Mouse (Mus musculus) spleen, adult 2 months (tissue): Measurements from ENCODE around the gene Vps37b.

ENCODE experiments used
- CTCF ChIP-seq: fragments of 200-500 bp; IDR thresholded peaks from 2 replicates; pipeline ENCODE4 v1.5.1; 2011; ENCODE audit warnings: mild to moderate bottlenecking, inconsistent platforms; ENCODE audit not compliant: insufficient read depth, insufficient read length, insufficient replicate concordance; ENCODE audit errors: extremely low read depth
- POLR2A ChIP-seq: fragments of 200-500 bp; IDR thresholded peaks from 2 replicates; pipeline ENCODE4 v1.6.1; 2011; ENCODE audit warnings: low read depth, low read length, inconsistent platforms

DNA sequence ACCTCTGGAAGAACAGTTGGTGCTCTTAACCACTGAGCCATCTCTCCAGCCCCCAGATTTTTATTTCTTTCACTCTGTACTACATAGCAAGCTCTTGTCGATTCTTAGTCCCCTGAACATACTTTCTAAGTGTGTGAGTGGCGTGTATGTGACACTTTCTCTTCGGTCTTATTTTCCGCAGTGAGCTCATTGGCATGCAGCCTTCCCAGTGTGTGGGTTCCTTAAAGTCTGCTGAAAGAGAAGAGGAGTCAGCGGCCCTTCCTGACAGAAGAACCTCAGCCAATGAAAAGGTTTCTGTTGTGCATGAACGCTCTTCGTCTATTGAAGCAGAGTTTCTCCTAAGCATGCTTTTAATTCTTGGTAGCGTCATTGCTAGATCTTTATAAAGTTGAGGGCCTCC is 74.9 kb downstream of the Vps37b start:
- TF ChIP-seq CTCF = no peak
- no peak for TF ChIP-seq POLR2A
